Mouse (Mus musculus) midbrain, embryonic 10.5 days (tissue): Measurements from ENCODE around the gene Abtb2. TPM values are rescaled to one million over a fixed set of nuclear protein-coding genes. Genes with fewer than 3 reads are reported as not detected.
A peak's percentile ranks its signal among the peaks of the same experiment; 100 is the strongest.

Source experiments
- DNase-seq: peaks from one replicate; pipeline ENCODE4 v3.0.0-alpha.2; 2017; ENCODE audit warnings: low spot score
- H3K27ac ChIP-seq: fragments of 300-500 bp; sonication (generic); replicated peaks from 2 replicates; pipeline ENCODE4 v1.5.1; 2016; ENCODE audit warnings: mild to moderate bottlenecking
- H3K27me3 ChIP-seq: fragments of 300-500 bp; sonication (generic); 2 replicates; pipeline ENCODE4 v1.6.1; 2016; ENCODE audit warnings: low read depth, mild to moderate bottlenecking; ENCODE audit not compliant: poor library complexity, severe bottlenecking
- H3K36me3 ChIP-seq: fragments of 300-500 bp; sonication (generic); 2 replicates; pipeline ENCODE4 v1.6.1; 2016; ENCODE audit warnings: mild to moderate bottlenecking, moderate library complexity
- H3K4me1 ChIP-seq: fragments of 300-500 bp; sonication (generic); 2 replicates; pipeline ENCODE4 v1.6.1; 2016
- H3K4me3 ChIP-seq: fragments of 300-500 bp; sonication (generic); 2 replicates; pipeline ENCODE4 v1.5.1; 2016; ENCODE audit warnings: mild to moderate bottlenecking, moderate library complexity
- H3K9me3 ChIP-seq: fragments of 300-500 bp; sonication (generic); replicated peaks from 2 replicates; pipeline ENCODE4 v1.6.1; 2016; ENCODE audit warnings: mild to moderate bottlenecking
- WGBS: fragments of 180-500 bp; shearing (Covaris S2); methylation state at CpG from one replicate; pipeline ENCODE4 v1.1.7; 2016; 5-methylcytosine and 5-hydroxymethylcytosine counted together
- polyA plus RNA-seq: library from polyadenylated mRNA; unstranded; fragments of >200 nt; fragmentation: Nextera tagmentation; extraction: Ambion mirVana; gene quantifications from 2 replicates; pipeline ENCODE4 v1.2.1, GENCODE M21; 2016

Gene Abtb2
- polyA plus RNA-seq, 1 experiment from 2014 or later = 11.5 TPM

DNA sequence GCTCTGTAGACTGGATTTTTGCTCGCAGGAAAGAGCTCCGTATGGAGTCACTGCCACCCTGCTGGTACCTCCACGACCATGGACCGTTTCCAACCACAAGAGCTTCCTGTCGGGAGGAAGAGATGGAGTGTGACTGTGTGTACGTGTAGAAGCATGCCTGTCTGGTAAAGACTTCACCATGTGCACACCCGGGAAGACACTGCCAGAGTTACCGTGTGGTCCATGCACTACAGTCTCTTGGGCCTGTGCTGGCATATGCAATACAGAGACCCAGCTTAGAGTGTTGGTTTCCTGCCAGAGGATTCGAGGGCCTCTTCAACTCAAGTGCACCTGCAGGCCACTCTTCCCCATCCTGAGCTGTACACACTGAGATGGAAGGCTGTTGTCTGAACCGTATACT, 41.8 kb downstream of the Abtb2 start:
- 91% methylated on average over 10 of the region's 10 CpGs for WGBS
- DNase-seq = no peak
- Histone ChIP-seq H3K4me3 (no peak overlapping the region), H3K27ac (no peak overlapping the region), H3K27me3 (no peaks in the 10 kb centered on the region), H3K4me1 (peaks cover 15% of the 10 kb centered on the region), H3K36me3 (no peaks in the 10 kb centered on the region), H3K9me3 (no peaks in the 10 kb centered on the region)

DNA sequence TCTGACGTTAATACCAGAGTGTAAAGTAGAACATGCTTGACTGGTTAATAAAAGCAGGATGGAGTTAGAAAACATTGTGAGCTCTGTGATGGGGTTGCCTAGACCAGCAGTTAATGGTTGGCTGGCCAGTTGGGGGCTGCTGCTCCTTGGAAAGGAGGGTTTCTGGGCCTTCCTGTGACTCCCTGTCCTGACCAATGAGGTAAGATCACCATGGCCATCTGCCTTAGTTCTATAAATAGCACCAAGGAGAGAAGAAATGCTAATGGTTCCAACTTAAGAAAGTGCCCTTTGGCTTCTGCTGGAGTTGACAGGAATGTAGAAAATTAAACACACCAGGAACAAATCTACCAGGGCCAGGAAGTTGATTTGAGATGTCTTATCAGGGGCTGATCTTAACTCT, 42.8 kb downstream of the Abtb2 start:
- Histone ChIP-seq H3K27ac (no peak overlapping the region), H3K36me3 (no peaks in the 10 kb centered on the region), H3K9me3 (no peaks in the 10 kb centered on the region), H3K4me1 (peaks cover 11% of the 10 kb centered on the region), H3K4me3 (no peak overlapping the region), H3K27me3 (no peaks in the 10 kb centered on the region)
- WGBS = 44% methylated on average over 1 of the region's 1 CpGs
- no peak for DNase-seq

DNA sequence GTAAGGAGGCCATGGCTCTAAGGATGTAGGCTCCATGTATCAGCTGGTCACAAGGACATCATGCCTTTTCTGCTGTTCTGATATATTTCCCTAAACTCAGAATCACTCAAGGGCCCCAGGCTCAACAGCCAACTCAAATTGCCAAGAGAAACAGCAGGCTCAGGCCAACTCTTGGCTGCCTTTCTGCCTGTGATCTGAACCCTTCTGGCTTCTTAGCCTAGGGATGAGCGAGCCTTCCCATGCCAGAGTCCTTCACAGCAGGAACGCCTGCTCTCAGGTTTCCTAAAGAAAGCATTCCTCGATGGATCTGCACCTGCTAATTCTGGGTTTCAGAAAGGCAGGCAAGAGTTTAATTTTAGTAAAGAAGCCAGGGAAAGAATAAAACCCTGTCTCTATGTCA, 43.4 kb downstream of the Abtb2 start:
- WGBS = 41% methylated on average over 3 of the region's 3 CpGs
- no peak overlapping the region for H3K27ac ChIP-seq
- no peaks in the 10 kb centered on the region for H3K36me3 ChIP-seq
- DNase-seq = no peak
- H3K27me3 ChIP-seq = no peaks in the 10 kb centered on the region
- H3K4me3 ChIP-seq = no peak overlapping the region
- peaks cover 11% of the 10 kb centered on the region for H3K4me1 ChIP-seq
- H3K9me3 ChIP-seq = no peaks in the 10 kb centered on the region

DNA sequence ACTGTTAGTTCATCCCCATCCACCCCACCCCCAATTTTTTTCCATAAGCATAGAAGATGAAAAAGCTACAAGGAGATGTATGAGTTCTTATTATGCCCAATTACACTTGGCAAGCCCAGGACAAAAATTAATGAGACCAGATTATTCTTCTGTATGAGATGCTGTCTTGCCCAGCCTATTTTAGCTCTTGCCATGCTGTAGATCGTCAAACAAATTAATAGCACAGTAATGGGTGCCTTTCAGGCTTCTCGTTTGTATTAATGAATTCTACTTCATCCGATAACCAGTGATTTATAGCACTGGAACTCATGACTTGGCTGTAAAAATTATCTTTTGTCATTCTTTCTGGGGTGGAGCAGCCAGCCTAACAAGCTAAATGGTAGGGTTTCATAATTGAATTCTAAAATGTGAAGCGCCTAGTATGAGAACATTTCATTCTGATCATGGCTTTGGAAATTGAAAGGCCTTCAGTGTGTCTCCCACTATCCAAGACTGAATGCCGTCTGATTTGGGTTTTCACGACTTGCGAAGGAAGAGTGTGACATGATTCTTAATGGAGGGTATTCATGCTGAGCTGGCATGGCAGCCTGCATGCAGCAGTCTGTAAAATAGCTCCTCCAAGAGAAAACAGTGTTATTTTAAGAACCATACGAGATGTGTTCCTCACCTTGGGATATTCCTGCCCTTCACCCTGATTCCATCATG, 44.9 kb downstream of the Abtb2 start:
- Histone ChIP-seq H3K4me3 (no peak overlapping the region), H3K27ac (no peak overlapping the region), H3K36me3 (no peaks in the 10 kb centered on the region), H3K9me3 (no peaks in the 10 kb centered on the region), H3K27me3 (no peaks in the 10 kb centered on the region), H3K4me1 (peaks cover 11% of the 10 kb centered on the region)
- DNase-seq = no peak
- 92% methylated on average over 8 of the region's 8 CpGs for WGBS

DNA sequence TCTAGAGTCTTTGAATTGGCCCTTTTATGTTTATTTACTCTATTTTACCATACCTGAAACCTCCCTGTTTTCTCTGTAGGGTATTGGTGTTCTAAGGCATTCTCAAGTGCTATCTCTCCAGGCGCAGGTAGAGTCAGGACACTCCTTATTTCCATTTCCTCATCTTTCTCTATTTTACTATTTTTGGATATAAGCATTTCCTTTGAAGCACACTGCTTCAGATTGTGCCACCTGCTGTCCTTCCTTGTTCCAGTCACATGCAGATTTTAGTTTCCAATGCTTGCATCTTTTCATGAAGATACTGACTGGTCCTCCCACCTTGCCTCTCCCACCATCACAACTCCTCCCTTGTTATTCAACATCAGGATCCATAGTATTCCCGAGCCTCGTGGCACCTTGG, 47.8 kb downstream of the Abtb2 start:
- Histone ChIP-seq H3K27ac (no peak overlapping the region), H3K36me3 (no peaks in the 10 kb centered on the region)

DNA sequence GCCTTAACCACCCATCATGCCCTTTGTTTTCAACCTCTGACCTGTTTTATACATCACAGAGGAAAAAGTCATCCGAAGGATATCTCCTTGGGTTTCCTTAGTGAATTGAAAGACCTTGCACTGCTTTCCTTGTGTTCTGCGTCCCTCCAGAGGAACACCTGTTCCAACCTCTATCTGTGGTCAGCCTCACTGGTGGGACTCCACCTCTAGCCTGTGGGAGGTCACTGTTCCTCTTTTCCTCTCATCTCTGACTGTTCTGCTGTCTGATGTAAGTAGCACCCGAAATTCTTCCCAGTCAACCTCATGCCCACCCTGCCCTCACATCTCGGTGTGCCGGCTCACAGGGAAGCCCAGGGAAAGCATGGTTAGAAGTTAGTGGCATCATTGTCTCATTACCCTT, 48.9 kb downstream of the Abtb2 start:
- no peak overlapping the region for H3K4me3 ChIP-seq
- WGBS = 93% methylated on average over 5 of the region's 5 CpGs

More for the DNA sequence above, 47.8 kb downstream of the Abtb2 start:
- H3K27me3 ChIP-seq = no peaks in the 10 kb centered on the region
- no peak overlapping the region for H3K4me3 ChIP-seq
- no peaks in the 10 kb centered on the region for H3K9me3 ChIP-seq
- WGBS = 83% methylated on average over 3 of the region's 3 CpGs
- H3K4me1 ChIP-seq = peaks cover 17% of the 10 kb centered on the region
- no peak for DNase-seq

DNA sequence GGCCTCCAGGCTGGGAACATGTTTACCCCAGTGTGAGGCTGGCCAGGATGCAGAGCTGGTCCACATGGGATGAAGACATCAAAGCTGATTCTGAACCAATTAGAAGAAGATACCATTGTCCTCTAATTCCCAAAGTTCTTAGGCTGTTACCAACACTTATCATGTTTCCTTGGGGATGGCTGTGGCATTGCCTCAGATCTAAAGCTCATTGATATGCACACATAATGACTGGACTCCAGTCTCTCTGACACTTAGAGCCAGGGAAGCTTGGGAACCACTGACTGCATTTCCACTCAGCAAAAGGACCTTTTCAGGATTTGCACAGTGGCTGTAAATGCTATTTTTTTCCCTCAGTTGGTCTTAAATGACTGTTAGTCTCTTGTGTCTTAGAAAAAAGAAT, 52.3 kb downstream of the Abtb2 start:
- H3K4me1 ChIP-seq = peaks cover 32% of the 10 kb centered on the region
- no peaks in the 10 kb centered on the region for H3K36me3 ChIP-seq
- H3K4me3 ChIP-seq = no peak overlapping the region
- no peaks in the 10 kb centered on the region for H3K27me3 ChIP-seq
- no peaks in the 10 kb centered on the region for H3K9me3 ChIP-seq
- DNase-seq = no peak
- H3K27ac ChIP-seq = no peak overlapping the region

More for the DNA sequence above, 48.9 kb downstream of the Abtb2 start:
- Histone ChIP-seq H3K9me3 (no peaks in the 10 kb centered on the region), H3K27me3 (no peaks in the 10 kb centered on the region), H3K27ac (no peak overlapping the region), H3K36me3 (no peaks in the 10 kb centered on the region), H3K4me1 (peaks cover 14% of the 10 kb centered on the region)
- no peak for DNase-seq

DNA sequence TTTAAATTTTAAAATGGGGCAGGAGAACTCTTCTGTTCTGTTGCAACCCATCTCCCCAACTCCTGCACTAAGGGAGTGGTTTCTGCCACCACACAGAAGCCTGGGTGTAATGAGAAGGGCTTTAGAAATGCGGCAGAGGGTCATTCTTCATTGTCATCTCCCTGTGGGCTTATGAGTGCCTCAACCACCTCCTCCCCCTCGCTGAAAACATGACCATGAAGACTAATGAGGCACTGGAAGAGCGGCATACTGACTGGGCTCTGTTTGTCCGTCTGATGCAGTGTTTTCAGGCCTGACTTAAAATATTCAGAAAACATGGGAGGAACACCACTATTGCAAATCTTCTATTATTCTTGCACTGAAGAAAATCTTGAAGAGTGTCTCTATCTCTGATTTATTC, 56.8 kb downstream of the Abtb2 start:
- Histone ChIP-seq H3K9me3 (no peaks in the 10 kb centered on the region), H3K36me3 (no peaks in the 10 kb centered on the region), H3K4me1 (peaks cover 58% of the 10 kb centered on the region), H3K27me3 (0 out of 2 replicates have a peak, but pooled peaks cover 3% of the 10 kb centered on the region), H3K27ac (no peak overlapping the region; the same call in 1 of the 2 replicates), H3K4me3 (no peak overlapping the region)
- WGBS = 66% methylated on average over 4 of the region's 4 CpGs
- no peak for DNase-seq

DNA sequence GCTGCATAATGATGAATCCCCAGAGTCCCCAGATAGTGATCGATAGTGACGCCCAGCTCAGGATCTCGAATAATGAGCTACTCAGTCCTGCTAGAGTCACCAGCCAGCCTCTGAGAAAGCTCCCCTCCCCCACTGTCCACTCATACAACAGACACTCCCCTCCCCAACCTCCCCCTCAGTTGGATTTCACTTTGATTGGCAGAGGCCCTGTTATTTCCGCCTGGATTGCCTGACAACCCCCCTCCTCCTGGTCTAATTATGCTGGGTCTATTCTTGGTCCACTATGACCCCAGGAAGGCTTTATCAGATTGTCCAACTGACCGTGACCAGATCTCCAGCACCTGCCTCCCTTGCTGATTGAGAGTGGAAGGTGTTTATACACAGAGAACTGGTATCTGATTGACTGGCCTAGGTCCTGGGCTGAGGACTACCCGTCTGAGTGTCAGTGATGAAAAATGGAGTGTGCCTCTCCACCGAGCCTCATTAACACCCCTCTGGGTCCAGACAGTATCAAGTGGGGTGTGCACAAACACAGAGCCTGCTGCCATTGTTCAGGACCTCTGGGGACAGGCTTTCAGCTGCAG, 59.3 kb downstream of the Abtb2 start:
- 15% methylated on average over 7 of the region's 7 CpGs for WGBS
- peaks cover 73% of the 10 kb centered on the region for H3K4me1 ChIP-seq
- DNase-seq = peak; percentile 86
- no peaks in the 10 kb centered on the region for H3K36me3 ChIP-seq
- peak overlapping the region; percentile 83 for H3K27ac ChIP-seq
- H3K4me3 ChIP-seq = peak overlapping the region; percentile 33
- H3K27me3 ChIP-seq = peaks cover 20% of the 10 kb centered on the region
- no peaks in the 10 kb centered on the region for H3K9me3 ChIP-seq

DNA sequence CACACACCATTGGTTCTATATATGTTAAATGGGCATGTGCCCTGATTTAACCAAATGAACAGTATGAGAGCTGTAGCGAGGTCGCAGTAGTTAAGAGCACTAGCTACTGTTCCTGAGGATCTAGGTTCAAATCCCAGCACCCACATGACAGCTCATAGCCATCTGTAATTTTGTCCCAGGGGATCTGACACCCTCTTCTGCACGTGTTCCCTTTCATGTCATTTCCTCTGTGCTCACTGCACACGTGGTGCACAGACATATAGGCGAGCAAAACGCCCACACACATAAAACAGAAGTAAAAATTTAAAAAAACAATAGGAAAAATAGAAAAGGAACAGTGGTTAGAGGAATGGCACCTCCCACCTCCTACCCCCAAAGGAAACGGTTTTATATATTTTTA, 61.0 kb downstream of the Abtb2 start:
- H3K36me3 ChIP-seq = no peaks in the 10 kb centered on the region
- no peaks in the 10 kb centered on the region for H3K9me3 ChIP-seq
- H3K4me1 ChIP-seq = peaks cover 75% of the 10 kb centered on the region
- no peak overlapping the region for H3K27ac ChIP-seq
- H3K4me3 ChIP-seq = no peak overlapping the region
- peaks cover 20% of the 10 kb centered on the region for H3K27me3 ChIP-seq
- DNase-seq = no peak
- 88% methylated on average over 7 of the region's 7 CpGs for WGBS

DNA sequence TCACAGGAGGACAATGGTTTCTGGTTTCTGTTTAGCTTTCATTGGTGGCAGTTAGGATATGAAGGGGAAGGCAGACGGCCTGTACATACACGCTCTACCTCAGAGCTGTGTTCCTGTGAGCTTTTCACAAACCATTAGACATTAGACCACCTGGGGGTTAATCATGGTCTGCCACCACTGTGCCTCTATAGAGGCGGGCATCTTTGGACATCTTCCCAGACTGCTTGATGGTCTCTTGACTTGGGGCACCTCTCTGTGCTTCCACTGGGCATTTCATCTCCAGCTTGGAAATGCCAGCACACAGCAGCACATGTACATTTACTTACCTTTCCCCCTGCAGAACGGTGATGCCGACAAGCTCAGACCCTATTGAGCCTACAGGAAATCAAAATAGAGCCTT, 63.8 kb downstream of the Abtb2 start:
- H3K27me3 ChIP-seq = peaks cover 20% of the 10 kb centered on the region
- peaks cover 60% of the 10 kb centered on the region for H3K4me1 ChIP-seq
- no peaks in the 10 kb centered on the region for H3K9me3 ChIP-seq
- 83% methylated on average over 5 of the region's 5 CpGs for WGBS
- no peaks in the 10 kb centered on the region for H3K36me3 ChIP-seq
- no peak overlapping the region; the same call in 1 of the 2 replicates for H3K27ac ChIP-seq
- DNase-seq = no peak
- H3K4me3 ChIP-seq = no peak overlapping the region

DNA sequence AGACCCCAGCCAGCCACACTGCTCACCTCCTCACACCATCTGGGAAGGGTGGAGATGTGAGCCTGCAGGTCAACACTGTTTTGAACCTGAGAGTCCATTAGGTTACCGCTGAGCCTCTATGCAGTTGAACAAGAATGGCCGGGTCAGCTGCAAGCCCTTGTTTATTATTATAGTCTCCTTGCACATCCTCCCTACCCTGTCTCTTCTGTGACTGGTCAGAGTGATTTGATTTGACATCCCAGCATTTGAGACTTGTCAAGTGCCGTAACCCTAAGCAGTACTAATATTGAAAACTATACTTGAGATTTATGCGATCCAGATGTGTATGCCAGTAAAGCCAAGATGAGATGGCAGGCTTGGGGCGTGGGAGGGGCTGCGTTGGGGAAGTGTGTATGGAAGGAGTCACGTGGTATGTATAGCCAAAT, 65.2 kb downstream of the Abtb2 start:
- Histone ChIP-seq H3K9me3 (no peaks in the 10 kb centered on the region), H3K27me3 (peaks cover 20% of the 10 kb centered on the region), H3K36me3 (no peaks in the 10 kb centered on the region), H3K4me3 (no peak overlapping the region), H3K4me1 (peaks cover 47% of the 10 kb centered on the region), H3K27ac (no peak overlapping the region)
- WGBS = 74% methylated on average over 7 of the region's 7 CpGs
- DNase-seq = peak; percentile 34

DNA sequence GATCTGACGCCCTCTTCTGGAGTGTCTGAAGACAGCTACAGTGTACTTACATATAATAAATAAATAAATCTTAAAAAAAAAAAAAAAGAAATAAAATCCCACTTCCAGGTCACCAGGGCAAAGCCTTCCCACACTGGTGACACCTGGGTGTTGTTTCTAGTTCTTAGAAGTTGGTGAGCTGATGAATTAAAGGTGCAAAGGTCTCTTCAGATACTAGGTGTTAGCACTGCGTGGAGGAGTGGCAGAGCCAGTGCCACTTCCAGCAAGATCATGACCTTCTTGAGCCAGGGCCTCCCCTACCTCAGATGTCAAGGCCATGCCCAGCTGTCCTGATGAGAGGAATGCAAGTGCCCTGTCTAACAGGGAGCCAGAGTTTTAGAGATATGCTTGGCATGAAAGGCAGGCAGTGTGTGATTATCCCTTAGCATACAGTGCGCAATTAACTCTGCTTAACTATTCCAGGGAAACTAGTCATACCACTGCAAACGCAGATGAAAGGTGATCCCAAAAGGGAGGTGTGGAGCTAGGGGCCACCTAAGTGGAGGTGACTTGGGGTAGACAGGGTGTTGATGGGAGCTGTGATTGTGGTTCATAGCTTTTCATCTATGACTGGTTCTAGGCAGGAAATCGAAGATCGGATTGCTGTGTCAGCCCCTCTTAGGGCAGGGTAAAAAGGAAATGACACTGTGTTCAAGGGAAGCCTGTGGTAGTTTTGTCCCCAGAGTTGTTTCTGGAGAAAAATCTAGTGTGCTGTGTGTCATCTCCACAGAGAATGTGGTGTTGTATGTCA, 66.2 kb downstream of the Abtb2 start:
- 85% methylated on average over 6 of the region's 6 CpGs for WGBS
- Histone ChIP-seq H3K27ac (no peak overlapping the region), H3K4me1 (peaks cover 52% of the 10 kb centered on the region)

More for the DNA sequence above, 66.2 kb downstream of the Abtb2 start:
- H3K36me3 ChIP-seq = no peaks in the 10 kb centered on the region
- no peaks in the 10 kb centered on the region for H3K9me3 ChIP-seq
- peaks cover 20% of the 10 kb centered on the region for H3K27me3 ChIP-seq
- no peak for DNase-seq
- no peak overlapping the region for H3K4me3 ChIP-seq
